Mouse (Mus musculus) embryo, embryonic 10 days (tissue): ENCODE measurements around the gene Kat7.

Experiments
- DNase-seq: peaks from one replicate; pipeline ENCODE4 v3.0.0-alpha.2; 2015; ENCODE audit warnings: low spot score

The Kat7 gene

DNA sequence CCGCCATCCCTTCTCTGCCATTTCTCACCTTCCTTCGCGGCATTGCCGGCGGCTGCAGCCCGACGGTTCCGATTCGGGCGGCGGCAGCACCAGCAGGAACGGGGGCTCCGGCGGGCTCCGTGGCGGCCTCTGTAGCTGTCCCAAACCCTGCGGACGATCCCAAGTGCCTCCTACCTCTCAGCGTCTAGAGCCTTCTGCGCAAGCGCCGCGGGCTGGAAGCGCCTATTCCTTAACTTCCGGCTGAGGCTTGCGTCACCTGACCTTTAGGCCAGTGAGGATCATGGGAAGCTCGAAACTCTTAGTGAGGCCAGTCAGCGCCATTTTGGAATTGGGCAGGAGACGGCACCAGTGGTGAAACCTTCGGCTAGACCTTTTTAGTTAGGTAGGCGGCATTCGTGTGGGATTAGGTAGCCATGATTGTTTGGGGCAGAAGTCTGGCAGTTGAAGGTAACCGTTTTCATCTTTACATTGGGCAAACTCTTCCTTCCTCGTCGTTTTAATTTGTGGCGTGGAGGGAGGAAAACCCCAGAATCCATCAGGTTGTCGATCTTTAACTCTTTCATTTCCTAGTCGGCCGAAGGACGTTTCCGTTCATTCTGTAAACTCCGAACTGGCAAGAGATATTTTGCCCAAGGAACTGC is at the start of gene Kat7:
Kat7 (minus strand) TSS at position 240 of the 641 bp plus-strand sequence.
- DNase-seq, result peak; percentile 100

GRCm38 (mm10) chr11:95358263-95358662 is 48.2 kb upstream of the Kat7 start:
- DNase-seq, result no peak

DNA sequence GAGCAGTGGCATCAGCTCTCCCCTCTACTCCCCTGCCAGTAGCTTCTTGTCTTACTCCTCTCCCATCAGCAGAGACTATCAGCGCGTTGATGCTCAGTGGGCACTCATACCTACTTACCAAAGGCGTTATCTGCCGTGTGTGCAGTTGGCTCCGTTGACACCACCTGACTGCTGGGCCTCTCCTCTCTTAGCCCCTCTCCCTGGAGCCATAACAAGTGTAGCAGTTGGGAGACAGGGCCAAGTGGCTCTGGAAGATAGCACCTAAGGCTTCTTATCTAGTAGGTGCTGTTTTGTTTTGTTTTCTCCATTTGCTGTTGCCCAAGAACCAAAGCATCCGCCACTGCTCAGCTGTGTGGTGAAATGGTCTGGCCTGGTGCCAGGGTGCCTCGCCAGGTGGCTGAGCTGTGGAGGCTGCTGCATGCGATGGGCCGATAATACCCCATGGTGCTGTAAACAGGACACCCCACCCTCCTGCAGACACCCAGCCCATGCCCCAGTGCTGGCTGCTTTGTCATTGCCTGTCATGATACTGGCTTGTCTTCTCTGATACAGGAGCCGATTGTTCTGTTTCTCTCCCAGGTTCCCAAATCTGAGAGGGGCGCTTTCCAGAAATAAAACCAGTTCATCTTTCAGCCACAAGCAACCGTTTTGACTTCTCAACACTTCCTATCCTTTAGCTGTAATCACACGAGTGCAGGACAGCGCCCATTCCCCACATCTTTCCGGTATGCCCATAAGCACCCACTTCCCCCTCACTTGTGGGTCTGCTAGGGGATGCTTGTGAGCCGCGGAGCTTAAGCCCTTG is 46.6 kb upstream of the Kat7 start:
- DNase-seq, result no peak

DNA sequence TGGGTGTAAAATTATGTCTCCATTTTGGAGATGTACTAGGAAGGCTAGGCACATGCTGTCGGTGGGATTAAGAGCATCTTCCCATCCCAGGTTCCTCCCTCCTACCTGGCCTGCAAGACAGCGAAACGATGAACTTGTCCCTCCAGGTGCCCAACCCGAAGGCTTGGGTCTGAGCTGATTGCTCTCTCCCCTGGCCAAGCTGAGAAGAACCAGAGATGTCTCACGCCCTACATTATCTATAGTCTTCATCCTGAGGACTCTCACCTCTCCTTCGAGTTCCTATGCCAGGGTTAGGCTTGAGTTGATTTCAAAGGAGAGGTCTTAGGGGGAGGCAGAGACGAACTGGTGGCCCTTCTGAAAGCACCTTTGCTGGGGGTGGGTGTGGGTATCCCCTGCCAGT is 46.0 kb upstream of the Kat7 start:
- DNase-seq, result no peak

DNA sequence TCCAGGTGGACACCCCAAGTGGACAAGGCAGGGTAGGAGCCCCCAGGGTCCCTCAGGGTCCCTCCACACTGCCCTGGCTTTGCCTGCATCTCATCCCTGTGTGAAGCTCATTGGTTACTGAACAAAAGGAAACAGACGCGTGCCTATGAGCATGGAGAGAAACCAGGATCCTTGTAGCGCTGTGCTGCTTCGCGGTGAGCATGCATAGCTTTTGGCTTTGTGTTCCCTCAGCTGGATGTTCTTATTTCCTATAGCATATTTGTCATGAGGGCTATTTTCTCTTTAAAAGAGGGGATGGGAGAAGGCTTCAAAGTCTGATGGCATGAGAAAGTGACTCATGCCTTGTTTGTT is 45.6 kb upstream of the Kat7 start:
- no peak for DNase-seq

GRCm38 (mm10) chr11:95354945-95355660 is 45.1 kb upstream of the Kat7 start:
- no peak for DNase-seq

DNA sequence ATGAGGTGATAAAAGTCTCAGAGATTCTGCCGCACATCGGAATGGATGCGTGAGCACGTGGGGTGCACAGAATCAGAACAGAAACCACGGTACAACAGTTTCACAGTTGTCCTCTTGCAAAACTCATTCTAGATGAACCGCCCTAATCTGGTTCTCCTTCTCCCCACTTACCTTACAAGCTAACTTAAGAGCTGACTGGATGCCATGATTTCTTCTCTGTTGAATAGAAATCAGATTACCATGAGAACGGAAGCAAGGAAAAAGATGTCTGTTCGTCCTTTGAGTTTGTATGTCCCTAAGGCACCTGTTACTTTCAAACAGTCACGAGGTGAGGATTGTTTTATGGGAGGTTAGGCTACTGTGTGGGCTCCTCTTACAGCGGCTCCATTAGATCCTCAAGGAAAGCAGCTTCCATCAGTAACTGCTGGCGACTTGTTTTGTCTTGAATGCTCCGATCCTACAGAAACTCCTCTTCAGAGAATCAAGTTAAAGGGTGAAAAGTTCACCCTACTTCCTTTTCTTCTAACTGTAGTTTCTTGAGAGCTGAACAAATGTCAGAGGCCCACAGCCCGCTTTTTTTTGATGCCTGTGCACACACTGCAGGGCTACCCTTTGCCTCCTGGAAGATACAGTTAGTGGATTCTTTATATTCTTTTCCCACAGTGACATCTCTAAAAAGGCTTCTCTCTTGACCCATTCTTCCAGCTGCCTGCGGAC is 44.3 kb upstream of the Kat7 start:
- no peak for DNase-seq

DNA sequence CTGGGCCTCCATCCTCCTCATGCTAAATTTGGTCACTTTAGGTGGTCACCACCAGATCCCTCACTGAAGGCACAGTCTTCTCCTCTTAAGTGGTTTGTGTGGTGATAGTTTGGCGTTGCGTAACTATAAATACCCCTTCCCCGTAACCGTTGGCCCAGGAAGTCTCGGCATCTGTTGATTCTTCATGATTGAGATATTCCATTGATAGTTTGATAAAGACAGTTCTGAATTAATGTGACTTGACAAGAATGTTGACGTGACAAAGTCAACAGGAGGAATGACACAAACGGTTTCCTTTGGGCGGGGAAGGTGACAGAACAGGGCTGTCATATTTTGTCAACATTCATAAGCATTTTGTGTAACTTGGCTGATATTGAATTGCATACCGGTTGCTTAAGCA is 43.2 kb upstream of the Kat7 start:
- no peak for DNase-seq

DNA sequence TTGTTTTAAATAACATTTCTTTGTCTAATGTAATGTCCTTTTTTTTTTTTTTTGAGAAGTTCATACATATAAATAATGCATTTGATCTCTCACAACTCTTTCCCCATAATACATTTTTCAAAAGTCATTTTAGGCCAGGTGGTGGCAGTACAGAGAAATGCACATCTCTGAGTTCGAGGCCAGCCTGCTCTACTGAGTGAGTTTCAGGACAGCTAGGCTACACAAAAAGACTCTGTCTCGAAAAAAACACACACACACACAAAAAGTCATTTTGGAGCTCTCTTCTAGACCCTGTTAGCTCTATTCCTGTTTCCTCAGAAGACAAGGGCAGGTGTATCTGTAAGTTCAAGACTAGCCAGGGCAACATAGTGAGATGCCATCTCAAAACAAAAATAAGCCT is 42.6 kb upstream of the Kat7 start:
- DNase-seq, result no peak

GRCm38 (mm10) chr11:95350960-95351359 is 40.9 kb upstream of the Kat7 start:
- DNase-seq, result no peak

DNA sequence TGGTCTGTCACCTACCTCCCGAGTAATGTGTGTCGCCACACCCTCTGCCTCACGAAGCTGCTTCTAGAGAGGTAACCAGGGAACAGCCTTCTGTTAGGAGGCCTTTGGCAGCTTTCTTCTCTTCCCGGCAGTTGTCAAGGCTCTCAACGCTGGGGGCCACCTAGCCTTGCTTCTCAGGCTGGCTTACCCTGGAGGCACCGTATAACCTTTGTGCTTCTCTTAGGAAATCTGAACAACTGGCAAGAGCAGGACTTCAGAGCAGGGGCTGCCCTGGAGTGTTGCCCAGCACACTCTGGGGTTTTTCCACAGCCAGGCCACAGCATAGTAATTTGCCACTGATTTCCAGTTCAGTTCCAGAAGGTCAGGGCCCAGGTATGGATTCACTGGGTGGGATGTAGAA is 40.2 kb upstream of the Kat7 start:
- no peak for DNase-seq

GRCm38 (mm10) chr11:95344181-95344580 is 34.1 kb upstream of the Kat7 start:
- DNase-seq, result no peak

DNA sequence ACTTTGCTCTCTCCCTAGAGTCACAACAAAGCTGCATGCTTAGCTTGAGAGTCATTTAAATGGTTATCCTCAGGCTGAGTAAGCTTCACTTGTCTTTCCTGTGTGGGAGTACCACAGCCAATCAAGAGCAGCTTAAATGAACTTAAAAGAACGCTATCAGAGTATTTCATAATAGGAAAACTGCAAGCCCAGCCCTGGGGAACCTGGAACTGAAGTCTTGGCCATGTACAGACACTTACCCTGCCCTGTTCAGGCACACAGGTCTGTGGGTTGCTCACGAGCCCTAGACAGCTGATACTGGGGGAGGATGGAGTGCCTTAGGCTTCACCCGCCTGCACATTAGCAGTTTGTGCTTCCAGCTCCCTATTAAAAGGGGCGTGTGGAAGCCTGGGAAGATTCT is 33.1 kb upstream of the Kat7 start:
- DNase-seq, result no peak

DNA sequence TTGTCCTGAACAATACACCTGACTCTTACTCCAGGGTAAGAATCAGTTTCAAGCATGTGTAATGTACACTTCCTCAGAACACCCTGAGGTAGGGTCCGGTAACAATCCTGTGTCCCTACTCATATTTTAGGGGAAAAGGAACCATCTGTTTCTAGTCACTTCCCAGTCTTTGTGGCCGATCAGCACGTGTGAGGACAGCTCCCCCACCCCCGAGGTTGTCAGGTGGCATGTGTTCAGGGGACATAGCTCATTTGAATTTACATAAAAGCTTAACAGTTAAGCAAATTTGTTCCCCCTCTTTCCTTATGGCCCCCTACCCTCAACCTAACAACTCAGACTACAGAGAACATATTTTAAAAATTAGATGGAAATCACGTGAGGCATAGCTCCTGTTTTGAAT is 30.6 kb upstream of the Kat7 start:
- DNase-seq, result no peak

- no peak for DNase-seq
Measured at GRCm38 (mm10) chr11:95340259-95340658, 30.2 kb upstream of the Kat7 start.

GRCm38 (mm10) chr11:95339471-95340021 is 29.5 kb upstream of the Kat7 start:
- peak; percentile 73 for DNase-seq

DNA sequence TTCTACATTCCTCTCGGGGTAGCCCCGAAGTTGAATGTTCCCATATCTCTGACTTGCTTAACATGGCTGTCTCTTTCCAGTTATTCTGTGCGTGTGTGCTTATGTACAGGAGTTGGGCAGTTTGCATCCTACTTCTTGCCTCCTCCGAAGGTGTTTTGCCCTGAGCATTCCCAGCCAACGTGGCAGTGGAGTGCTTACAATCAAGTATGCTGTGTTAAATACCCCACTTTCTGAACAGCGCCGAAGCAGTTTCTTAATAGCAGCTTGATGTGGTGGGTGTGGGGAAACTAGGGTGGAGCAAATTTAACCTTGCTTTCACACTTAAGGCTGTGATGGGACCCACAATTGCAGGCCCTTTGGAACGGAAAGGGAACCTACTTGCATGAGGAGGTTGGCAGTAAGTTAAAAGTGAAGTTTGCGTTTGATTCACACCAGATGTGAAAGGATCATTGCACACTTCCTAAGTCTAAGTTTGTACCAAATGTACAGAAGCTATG is 27.8 kb upstream of the Kat7 start:
- peak; percentile 15 for DNase-seq

DNA sequence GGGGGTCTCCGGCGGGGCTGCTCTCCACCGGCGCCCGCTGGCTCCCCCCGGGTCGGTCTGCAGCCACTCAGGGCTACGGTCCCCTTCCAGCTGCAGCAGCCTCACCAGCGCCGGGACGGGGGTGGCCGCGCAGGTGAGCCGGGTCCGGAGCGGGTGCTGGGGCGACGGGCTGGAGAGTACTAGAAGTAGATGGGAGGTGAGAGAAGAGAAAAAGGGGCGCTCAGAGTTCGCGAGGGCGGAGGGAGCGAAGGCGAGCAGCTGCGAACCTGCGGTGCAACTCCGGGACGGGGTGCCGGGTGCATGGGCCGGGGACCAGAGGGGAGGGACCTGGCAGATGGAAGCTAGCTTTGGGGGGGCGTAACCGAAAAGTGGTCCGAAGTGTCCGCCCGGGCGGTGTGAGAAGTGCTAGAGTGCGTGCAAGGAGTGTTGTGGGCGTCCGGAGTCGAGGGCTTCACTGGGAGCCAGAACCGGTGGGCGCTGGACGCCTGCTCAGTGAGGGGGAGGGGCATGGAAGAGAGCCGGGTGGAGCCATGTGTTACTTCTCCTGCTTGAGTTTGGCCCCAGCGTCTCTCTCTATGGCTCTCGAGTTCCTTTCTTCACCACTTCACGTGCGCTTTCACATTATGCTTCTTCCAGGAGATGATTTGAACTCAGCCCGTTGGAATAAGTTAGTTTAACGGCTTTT is 27.2 kb upstream of the Kat7 start:
- DNase-seq, result peak; percentile 86

DNA sequence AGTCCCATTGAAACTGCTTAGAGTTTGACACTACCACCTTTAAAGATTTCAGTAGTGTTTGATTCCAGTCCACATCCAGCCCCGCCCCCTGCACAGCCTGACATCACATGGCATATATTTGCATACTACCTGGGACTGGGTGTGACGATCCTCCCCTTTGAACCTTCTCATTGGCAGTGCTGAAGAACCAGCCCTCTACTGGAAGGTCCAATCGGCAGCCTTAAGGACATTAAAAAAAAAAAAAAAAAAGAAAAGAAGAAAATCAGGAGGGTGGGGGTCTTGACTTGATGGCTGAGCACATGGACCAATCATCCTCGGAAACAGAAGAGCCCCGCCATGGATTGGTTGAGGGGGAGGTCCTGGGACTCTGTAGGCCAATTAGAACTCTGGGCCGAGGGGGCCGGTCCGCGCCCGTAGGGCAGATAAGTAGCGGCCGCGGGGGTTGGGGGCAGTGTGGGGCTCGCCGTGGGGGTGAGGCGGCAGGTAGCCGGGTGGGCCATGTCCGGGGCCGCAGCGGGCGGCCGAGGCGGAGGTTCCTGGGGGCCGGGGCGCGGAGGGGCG is 26.6 kb upstream of the Kat7 start, which contains the start of gene Fam117a:
Fam117a (plus strand) TSS at position 451 of the 561 bp plus-strand sequence.
- DNase-seq, result peak; percentile 90

DNA sequence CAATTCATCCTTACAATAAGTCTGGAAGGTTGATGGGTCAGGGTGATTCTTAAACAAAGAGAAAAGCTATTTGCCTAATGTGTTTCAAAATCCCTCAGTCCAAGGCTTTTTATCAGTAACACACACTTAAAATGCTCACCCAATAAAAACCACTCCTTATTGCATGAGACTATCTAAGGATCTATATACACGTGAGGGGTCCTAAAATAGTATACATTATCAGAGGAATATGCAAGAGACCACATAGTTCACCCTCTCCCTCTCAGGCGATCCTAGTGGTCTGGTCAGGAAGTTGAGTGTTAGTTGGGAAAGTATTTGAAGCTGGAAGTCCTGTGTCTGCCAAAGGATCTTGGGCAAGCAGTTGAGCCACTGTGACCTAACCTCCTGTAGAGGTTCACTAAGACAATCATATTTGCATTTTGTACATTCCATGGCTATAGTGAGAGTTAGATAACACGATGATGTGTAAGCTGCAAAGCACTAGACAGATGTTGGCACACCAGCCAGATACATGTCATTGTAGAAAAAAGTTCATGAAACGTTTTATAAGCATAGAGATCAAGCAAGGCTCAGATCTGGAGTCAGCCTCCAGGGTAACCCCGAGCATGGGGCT is 24.5 kb upstream of the Kat7 start:
- DNase-seq, result no peak

- DNase-seq, result no peak
Measured at GRCm38 (mm10) chr11:95333805-95334204, 23.8 kb upstream of the Kat7 start.
